Mouse (Mus musculus) ES-E14 (cell line): ENCODE measurements around the gene Snapc4.

Experiments
- MAFK ChIP-seq: IDR thresholded peaks from 2 replicates; pipeline ENCODE4 v1.6.1; 2014; ENCODE audit warnings: mild to moderate bottlenecking, low read depth, low read length, inconsistent platforms; ENCODE audit not compliant: insufficient read depth
- ZC3H11A ChIP-seq: IDR thresholded peaks from 2 replicates; pipeline ENCODE4 v1.6.1; 2012; ENCODE audit warnings: low read depth, mild to moderate bottlenecking, inconsistent platforms, low read length, borderline replicate concordance
- ZNF384 ChIP-seq: IDR thresholded peaks from 2 replicates; pipeline ENCODE4 v1.6.1; 2012; ENCODE audit warnings: low read depth, low read length, inconsistent platforms

GRCm38 (mm10) chr2:26317371-26317770 lies 63.1 kb downstream of the Snapc4 start:
- no peak for TF ChIP-seq ZC3H11A
- no peak for TF ChIP-seq ZNF384
- no peak for TF ChIP-seq MAFK
